Mouse (Mus musculus) heart, embryonic 11.5 days (tissue): ENCODE measurements around the gene LTO1. TPM values are rescaled to one million over a fixed set of nuclear protein-coding genes. Genes with fewer than 3 reads are reported as not detected.

Experiments used
- polyA plus RNA-seq: library from polyadenylated mRNA; unstranded; fragments of >200 nt; fragmentation: Nextera tagmentation; extraction: Ambion mirVana; gene quantifications from 2 replicates; pipeline ENCODE4 v1.2.1, GENCODE M21; 2014

The LTO1 gene
- polyA plus RNA-seq, 1 experiment from 2014 or later: 17.1 TPM

Other genes with a start within 250 kb of the LTO1 start
- 14.3 TPM in 2 replicates for gene Ano1, start 163.1 kb upstream of the LTO1 start, polyA plus RNA-seq
- 0.19 TPM in 1 of 2 replicates, not detected in the other for gene Fgf3, start 77.0 kb upstream of the LTO1 start, polyA plus RNA-seq
- not detected in 2 replicates for gene Fgf4, start 67.7 kb upstream of the LTO1 start, polyA plus RNA-seq
- 0.11 and 0.13 TPM in 2 replicates for gene Fgf15, start 18.6 kb upstream of the LTO1 start, polyA plus RNA-seq
- gene Ccnd1, start 24.8 kb downstream of the LTO1 start, polyA plus RNA-seq: 71.3 and 100 TPM in 2 replicates